8 mouse cellular contexts compared by ENCODE assay signal in the genomic region with DNA sequence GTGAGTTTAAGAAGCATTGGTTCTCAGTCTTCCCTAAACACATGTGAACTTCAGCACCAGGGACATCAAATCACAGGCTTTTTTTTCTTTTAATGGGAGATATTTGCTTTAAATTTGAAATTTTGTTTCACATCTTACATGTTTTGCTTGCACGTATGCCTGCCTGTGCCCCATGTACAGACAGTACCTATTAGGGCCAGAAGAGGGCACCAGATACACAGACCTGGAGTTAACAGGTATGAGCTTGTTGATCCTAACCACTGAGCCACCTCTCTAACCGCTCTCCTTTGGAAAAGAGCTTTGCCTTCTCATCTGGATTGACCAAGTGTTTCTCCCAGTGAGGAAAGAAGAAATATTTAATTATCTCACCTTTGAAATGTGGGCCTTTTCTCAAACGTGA. TPM values are rescaled to one million over a fixed set of nuclear protein-coding genes. Genes with fewer than 3 reads are reported as not detected.
DNase-seq lines count a peak whose midpoint lies in the region; ATAC-seq and TF ChIP-seq lines count a peak whose summit lies in the region.

No protein-coding gene starts in this region.

- peak; percentile 74 for DNase-seq in gastrocnemius, adult 18-20 months (ENCODE audit: low spot score)
- no peak for DNase-seq in gastrocnemius, postnatal 4 days (ENCODE audit: low spot score in 2 of 2)
- peak; percentile 59 for DNase-seq in ovary, postnatal 14 days (ENCODE audit: low spot score)
- no peak for DNase-seq in ovary, postnatal 10 days (ENCODE audit: low spot score)
- DNase-seq in brain, embryonic 14.5 days (ENCODE audit: low read depth): peak; percentile 60
- DNase-seq in lung, postnatal 25 days (ENCODE audit: low spot score): peak; percentile 67

- ATAC-seq in hematopoietic stem cell, adult 5-6 weeks (replicated peaks in 1 of 2; ENCODE audit: insufficient read depth in 1 of 2, low FRiP score in 2 of 2, low TSS enrichment in 1 of 2, low read depth in 1 of 2, poor library complexity in 2 of 2, severe bottlenecking in 2 of 2): peak; percentile 56; a peak in 1 of 4 replicates
- ATAC-seq in megakaryocyte-erythroid progenitor cell, adult 5-6 weeks (replicated peaks; ENCODE audit: low FRiP score, low TSS enrichment, poor library complexity, severe bottlenecking): no peak

- TF ChIP-seq POLR2A in brain, embryonic 14.5 days (IDR thresholded peaks at IDR 0.05; ENCODE audit: borderline replicate concordance, extremely low read depth, insufficient read depth, insufficient read length, poor library complexity, severe bottlenecking): no peak

- peak; percentile 63; the same call in 1 of the 2 replicates for TF ChIP-seq CTCF in brain, embryonic 14.5 days (IDR thresholded peaks at IDR 0.05; ENCODE audit: borderline replicate concordance, extremely low read depth, insufficient read depth, insufficient read length)

RNA-seq across cellular contexts. Expression of gene Larp6, which starts 5.5 kb away (rescaled TPM):
- 1 to 10 TPM; 1.1 to 1.2 TPM for total RNA-seq in gastrocnemius, adult 18-20 months (2021)
- 1 to 10 TPM; 2.4 to 2.9 TPM for total RNA-seq in gastrocnemius, postnatal 4 days (2021)
- polyA plus RNA-seq in brain, embryonic 14.5 days (2012; rRNA removed): 9.8 and 14.2 TPM in 2 replicates
- total RNA-seq in hematopoietic stem cell, adult 5-6 weeks (2017): 0.45 and 1.1 TPM in 2 replicates
- total RNA-seq in megakaryocyte-erythroid progenitor cell, adult 5-6 weeks (2014; fragmentation: Nextera tagmentation): not detected in 2 replicates
- total RNA-seq in megakaryocyte-erythroid progenitor cell, adult 5-6 weeks (2017): not detected in 2 replicates

RNA-seq across cellular contexts. Expression of gene Lrrc49, which starts 30.3 kb away (rescaled TPM):
- 1 to 10 TPM; 1.8 to 2.8 TPM for total RNA-seq in gastrocnemius, adult 18-20 months (2021)
- total RNA-seq in gastrocnemius, postnatal 4 days (2021): 10 to 100 TPM in 1 of 2 experiments, 1 to 10 TPM in 1; 9.4 to 10.2 TPM
- 63.1 and 72.4 TPM in 2 replicates for polyA plus RNA-seq in brain, embryonic 14.5 days (2012; rRNA removed)
- total RNA-seq in hematopoietic stem cell, adult 5-6 weeks (2017): 35.5 and 36.5 TPM in 2 replicates
- total RNA-seq in megakaryocyte-erythroid progenitor cell, adult 5-6 weeks (2014; fragmentation: Nextera tagmentation): 3.3 and 3.5 TPM in 2 replicates
- 3.0 and 3.1 TPM in 2 replicates for total RNA-seq in megakaryocyte-erythroid progenitor cell, adult 5-6 weeks (2017)

Comparison
In these comparisons a context has a peak if more than half of its experiments do, and no peak if none do; other contexts are left out.
1. DNase-seq: peak in gastrocnemius, adult 18-20 months (single experiment), ovary, postnatal 14 days (single experiment), brain, embryonic 14.5 days (single experiment) and lung, postnatal 25 days (single experiment); none in gastrocnemius, postnatal 4 days (0 of 2) and ovary, postnatal 10 days (single experiment).